ENCODE assay signal across 14 mouse cellular contexts in the genomic region with DNA sequence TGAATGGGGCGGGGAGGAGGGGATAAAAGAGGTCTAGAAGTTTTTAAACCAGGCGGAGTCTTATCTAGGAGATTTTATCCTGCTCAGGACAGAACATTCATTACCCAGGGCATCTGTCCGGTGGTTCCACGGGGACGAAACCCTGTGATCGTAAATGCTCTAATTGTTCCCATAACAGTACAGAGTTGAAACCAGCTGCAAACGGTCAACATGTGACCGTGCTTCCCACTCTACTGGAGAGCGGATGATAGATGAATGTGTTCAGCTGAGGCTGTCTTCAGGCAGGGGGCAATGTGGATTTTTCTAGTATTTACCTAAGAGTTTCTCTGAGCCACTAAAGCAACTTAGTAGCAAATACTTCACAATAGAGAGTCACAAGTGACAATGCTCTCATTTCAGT. TPM values are rescaled to one million over a fixed set of nuclear protein-coding genes. Genes with fewer than 3 reads are reported as not detected.
DNase-seq lines count a peak whose midpoint lies in the region; ATAC-seq lines count a peak whose summit lies in the region.
"Had no signal": no experiment of that assay in that cellular context is flagged by ENCODE, and none has a peak within 500 bp of the region (broad histone marks: within the 10 kb centered on the region; RNA-seq: fewer than 3 reads in every experiment).

No protein-coding gene starts in this region.

- H3K9ac ChIP-seq in kidney, embryonic 15.5 days: no peak overlapping the region
- H3K9ac ChIP-seq: liver, postnatal 0 days; midbrain, embryonic 15.5 days had no signal

- no peaks in the 10 kb centered on the region for H3K36me3 ChIP-seq in kidney, embryonic 15.5 days
- H3K36me3 ChIP-seq: midbrain, embryonic 15.5 days had no signal

- H3K27ac ChIP-seq in kidney, embryonic 15.5 days: no peak overlapping the region
- H3K27ac ChIP-seq: midbrain, embryonic 15.5 days had no signal

- no peaks in the 10 kb centered on the region for H3K9me3 ChIP-seq in kidney, embryonic 15.5 days (replicated peaks)
- H3K9me3 ChIP-seq: midbrain, embryonic 15.5 days had no signal

- no peak overlapping the region for H3K4me3 ChIP-seq in kidney, embryonic 15.5 days (replicated peaks)
- H3K4me3 ChIP-seq: midbrain, embryonic 15.5 days had no signal

- peaks cover 6% of the 10 kb centered on the region; the same call in 1 of the 2 replicates for H3K4me1 ChIP-seq in kidney, embryonic 15.5 days

- 26% methylated on average over 9 of the region's 9 CpGs for WGBS in kidney, embryonic 15.5 days

- no peak for DNase-seq in kidney, adult 18-20 months
- peak; percentile 55 for DNase-seq in brain, adult 2 months (ENCODE audit: low read depth, low spot score)
- peak; percentile 54 for DNase-seq in embryo, embryonic 11 days
- peak; percentile 64 for DNase-seq in mesoderm, embryonic 11.5 days (ENCODE audit: low read depth, low spot score)
- no peak for DNase-seq in adipocyte (ENCODE audit: low spot score)
- no peak for DNase-seq in cerebellum, postnatal 4 days (ENCODE audit: low spot score in 2 of 2)
- DNase-seq: cerebellum, postnatal 14 days; kidney, adult 2 months; layer of hippocampus, adult 9-11 months; left cerebral cortex, postnatal 4 days; liver, postnatal 0 days; right cerebral cortex, adult 18-20 months had no signal

- no peak overlapping the region for H3K4me2 ChIP-seq in kidney, embryonic 15.5 days
- H3K4me2 ChIP-seq: midbrain, embryonic 15.5 days had no signal

- ATAC-seq in kidney, embryonic 15.5 days (replicated peaks; ENCODE audit: low FRiP score): peak; percentile 58; the same call in 1 of the 2 replicates
- ATAC-seq: liver, postnatal 0 days; midbrain, embryonic 15.5 days had no signal

- no peaks in the 10 kb centered on the region for H3K27me3 ChIP-seq in kidney, embryonic 15.5 days
- H3K27me3 ChIP-seq: midbrain, embryonic 15.5 days had no signal

RNA-seq across cellular contexts. Expression of a gene that starts 6.6 kb away (rescaled TPM):
- polyA plus RNA-seq in kidney, embryonic 15.5 days (2015; fragmentation: Nextera tagmentation; extraction: Ambion mirVana): 41.9 and 45.1 TPM in 2 replicates

Comparison
In these comparisons a context has a peak if more than half of its experiments do, and no peak if none do; other contexts are left out.
1. DNase-seq: peak in brain, adult 2 months (single experiment), embryo, embryonic 11 days (single experiment) and mesoderm, embryonic 11.5 days (single experiment); none in kidney, adult 18-20 months (single experiment), adipocyte (single experiment) and cerebellum, postnatal 4 days (0 of 2).